Mouse (Mus musculus) 416B (cell line): Measurements from ENCODE around the gene Hmgn2.

Experiments
- DNase-seq: peaks from one replicate; pipeline ENCODE4 v3.0.0; 2011; ENCODE audit warnings: low read depth

Gene Hmgn2

GRCm38 (mm10) chr4:133978021-133978711 lies 9.7 kb upstream of the Hmgn2 start:
- DNase-seq: peak; percentile 29

- DNase-seq: no peak
Measured at GRCm38 (mm10) chr4:133971741-133972140, 3.3 kb upstream of the Hmgn2 start.

- DNase-seq: no peak
Measured at GRCm38 (mm10) chr4:133970876-133971275, 2.4 kb upstream of the Hmgn2 start.

- DNase-seq: no peak
Measured at GRCm38 (mm10) chr4:133970196-133970595, 1.7 kb upstream of the Hmgn2 start.

- no peak for DNase-seq
Measured at GRCm38 (mm10) chr4:133969114-133969770, 792 bp upstream of the Hmgn2 start.

- DNase-seq: peak; percentile 97
Measured at GRCm38 (mm10) chr4:133967866-133968149, 642 bp downstream of the Hmgn2 start.

- DNase-seq: peak; percentile 92
Measured at GRCm38 (mm10) chr4:133967138-133967865, 1.1 kb downstream of the Hmgn2 start.

GRCm38 (mm10) chr4:133966271-133966940 lies 2.0 kb downstream of the Hmgn2 start:
- peak; percentile 26 for DNase-seq

- peak; percentile 36 for DNase-seq
Measured at GRCm38 (mm10) chr4:133962566-133962965, 5.9 kb downstream of the Hmgn2 start.

GRCm38 (mm10) chr4:133958884-133959283 lies 9.6 kb downstream of the Hmgn2 start:
- no peak for DNase-seq

- DNase-seq: no peak
Measured at GRCm38 (mm10) chr4:133956358-133956757, 12.1 kb downstream of the Hmgn2 start.

- no peak for DNase-seq
Measured at GRCm38 (mm10) chr4:133946736-133947135, 21.7 kb downstream of the Hmgn2 start.

- no peak for DNase-seq
Measured at GRCm38 (mm10) chr4:133943791-133944190, 24.7 kb downstream of the Hmgn2 start.

- peak; percentile 43 for DNase-seq
Measured at GRCm38 (mm10) chr4:133942679-133943078, 25.8 kb downstream of the Hmgn2 start.

GRCm38 (mm10) chr4:133941576-133941975 lies 26.9 kb downstream of the Hmgn2 start:
- peak; percentile 26 for DNase-seq

- DNase-seq: peak; percentile 36
Measured at GRCm38 (mm10) chr4:133940386-133941260, 27.8 kb downstream of the Hmgn2 start.

- peak; percentile 74 for DNase-seq
Measured at GRCm38 (mm10) chr4:133938077-133938476, 30.4 kb downstream of the Hmgn2 start.

- no peak for DNase-seq
Measured at GRCm38 (mm10) chr4:133931785-133932184, 36.7 kb downstream of the Hmgn2 start.

GRCm38 (mm10) chr4:133931349-133931748 lies 37.1 kb downstream of the Hmgn2 start:
- DNase-seq: peak; percentile 81

GRCm38 (mm10) chr4:133929278-133929670 lies 39.2 kb downstream of the Hmgn2 start:
- DNase-seq: peak; percentile 79

- peak; percentile 96 for DNase-seq
Measured at GRCm38 (mm10) chr4:133928576-133929277, 39.7 kb downstream of the Hmgn2 start.
